Mouse (Mus musculus): ENCODE measurements around the gene Nup35. TPM values are rescaled to one million over a fixed set of nuclear protein-coding genes. Genes with fewer than 3 reads are reported as not detected.

Nup35 gene
- polyA plus RNA-seq, 1 experiment from 2014 or later: 22.6 TPM

GRCm38 (mm10) chr2:80669868-80670666 is 53.0 kb downstream of the Nup35 start:
- 73% methylated on average over 11 of the region's 11 CpGs for WGBS
- no peak for ATAC-seq (replicated peaks; ENCODE audit: extremely low read depth, insufficient read depth, low FRiP score)
- Histone ChIP-seq H3K27me3 (ENCODE audit: control insufficient read depth, insufficient read depth, low read length) (no peaks in the 10 kb centered on the region), H3K9me3 (replicated peaks; ENCODE audit: control insufficient read depth, low read length) (no peaks in the 10 kb centered on the region), H3K4me1 (ENCODE audit: control insufficient read depth, insufficient read depth, low read length) (no peaks in the 10 kb centered on the region), H3K36me3 (ENCODE audit: control insufficient read depth, insufficient read depth) (peaks cover 4% of the 10 kb centered on the region), H3K4me2 (ENCODE audit: low read depth, low read length) (no peak overlapping the region), H3K9ac (ENCODE audit: low read length) (no peak overlapping the region), H3K4me3 (ENCODE audit: low read length) (no peak overlapping the region), H3K27ac (ENCODE audit: low read length) (no peak overlapping the region)

DNA sequence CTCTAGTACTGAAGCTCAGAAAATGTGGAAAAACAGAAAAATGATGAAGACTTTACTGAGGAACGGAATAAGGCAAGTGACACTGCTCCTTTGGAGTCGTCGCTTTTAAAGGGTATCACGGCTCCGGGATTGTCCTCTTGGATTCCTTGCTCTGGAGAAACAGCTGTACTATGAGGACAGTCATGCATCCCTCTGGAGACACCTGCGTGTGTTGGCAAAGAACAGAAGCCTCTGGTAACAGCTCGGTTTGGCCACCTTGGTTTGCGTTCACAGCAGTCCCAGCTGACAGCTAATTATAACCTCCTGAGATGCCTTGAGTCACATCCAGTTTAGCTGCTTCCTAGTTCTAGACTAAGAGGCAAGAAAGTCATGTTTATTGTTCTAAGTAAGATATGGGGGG is 61.8 kb downstream of the Nup35 start:
- Histone ChIP-seq H3K36me3 (ENCODE audit: control insufficient read depth, insufficient read depth) (no peaks in the 10 kb centered on the region), H3K4me2 (ENCODE audit: low read depth, low read length) (no peak overlapping the region), H3K27ac (ENCODE audit: low read length) (no peak overlapping the region), H3K4me1 (ENCODE audit: control insufficient read depth, insufficient read depth, low read length) (no peaks in the 10 kb centered on the region), H3K9ac (ENCODE audit: low read length) (no peak overlapping the region), H3K27me3 (ENCODE audit: control insufficient read depth, insufficient read depth, low read length) (no peaks in the 10 kb centered on the region), H3K9me3 (replicated peaks; ENCODE audit: control insufficient read depth, low read length) (no peaks in the 10 kb centered on the region), H3K4me3 (ENCODE audit: low read length) (no peak overlapping the region)
- no peak for ATAC-seq (replicated peaks; ENCODE audit: extremely low read depth, insufficient read depth, low FRiP score)
- 66% methylated on average over 8 of the region's 8 CpGs for WGBS

GRCm38 (mm10) chr2:80683727-80684239 is 66.7 kb downstream of the Nup35 start:
- no peaks in the 10 kb centered on the region for H3K9me3 ChIP-seq (replicated peaks; ENCODE audit: control insufficient read depth, low read length)
- H3K9ac ChIP-seq (ENCODE audit: low read length): no peak overlapping the region
- H3K36me3 ChIP-seq (ENCODE audit: control insufficient read depth, insufficient read depth): no peaks in the 10 kb centered on the region
- no peaks in the 10 kb centered on the region for H3K27me3 ChIP-seq (ENCODE audit: control insufficient read depth, insufficient read depth, low read length)
- no peak overlapping the region for H3K27ac ChIP-seq (ENCODE audit: low read length)
- 74% methylated on average over 6 of the region's 6 CpGs for WGBS
- H3K4me3 ChIP-seq (ENCODE audit: low read length): no peak overlapping the region
- H3K4me1 ChIP-seq (ENCODE audit: control insufficient read depth, insufficient read depth, low read length): no peaks in the 10 kb centered on the region
- no peak overlapping the region for H3K4me2 ChIP-seq (ENCODE audit: low read depth, low read length)
- no peak for ATAC-seq (replicated peaks; ENCODE audit: extremely low read depth, insufficient read depth, low FRiP score)

DNA sequence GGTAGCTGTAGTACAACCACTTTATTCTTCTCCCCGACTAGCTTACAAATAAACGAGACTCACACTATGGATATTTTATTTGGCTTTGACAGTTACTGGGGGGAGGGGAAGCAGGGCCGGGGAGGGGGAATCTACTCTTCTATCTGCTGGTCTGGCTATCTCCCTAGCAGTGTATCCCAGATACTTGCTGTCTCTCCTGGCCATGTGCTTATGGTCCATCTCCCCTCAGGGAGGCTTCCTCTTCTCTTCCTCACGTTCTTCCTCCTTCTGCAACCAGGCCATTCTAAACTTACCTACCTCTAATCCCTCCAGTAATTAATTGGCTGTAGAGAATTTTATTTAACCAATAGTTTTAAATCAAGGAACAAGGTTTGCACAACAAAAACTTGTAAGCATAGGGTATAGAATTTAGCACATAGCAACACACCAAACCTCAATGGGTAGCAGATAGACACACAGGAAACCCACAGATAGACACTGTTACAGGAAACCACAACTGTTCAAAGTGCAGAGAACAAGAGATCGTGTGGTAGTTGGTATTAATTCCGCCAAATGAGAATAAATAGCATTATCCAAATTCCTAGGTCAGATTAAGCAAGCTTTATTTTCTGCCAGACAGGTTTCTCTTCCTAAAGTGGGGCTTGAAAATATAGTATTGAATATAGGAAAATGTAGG is 67.5 kb downstream of the Nup35 start:
- H3K4me3 ChIP-seq (ENCODE audit: low read length): no peak overlapping the region
- no peaks in the 10 kb centered on the region for H3K4me1 ChIP-seq (ENCODE audit: control insufficient read depth, insufficient read depth, low read length)
- H3K4me2 ChIP-seq (ENCODE audit: low read depth, low read length): no peak overlapping the region
- H3K36me3 ChIP-seq (ENCODE audit: control insufficient read depth, insufficient read depth): no peaks in the 10 kb centered on the region
- no peak overlapping the region for H3K27ac ChIP-seq (ENCODE audit: low read length)
- no peaks in the 10 kb centered on the region for H3K27me3 ChIP-seq (ENCODE audit: control insufficient read depth, insufficient read depth, low read length)
- whole genome bisulfite sequencing: 68% methylated on average over 6 of the region's 6 CpGs
- ATAC-seq (replicated peaks; ENCODE audit: extremely low read depth, insufficient read depth, low FRiP score): no peak
- no peak overlapping the region for H3K9ac ChIP-seq (ENCODE audit: low read length)
- no peaks in the 10 kb centered on the region for H3K9me3 ChIP-seq (replicated peaks; ENCODE audit: control insufficient read depth, low read length)

DNA sequence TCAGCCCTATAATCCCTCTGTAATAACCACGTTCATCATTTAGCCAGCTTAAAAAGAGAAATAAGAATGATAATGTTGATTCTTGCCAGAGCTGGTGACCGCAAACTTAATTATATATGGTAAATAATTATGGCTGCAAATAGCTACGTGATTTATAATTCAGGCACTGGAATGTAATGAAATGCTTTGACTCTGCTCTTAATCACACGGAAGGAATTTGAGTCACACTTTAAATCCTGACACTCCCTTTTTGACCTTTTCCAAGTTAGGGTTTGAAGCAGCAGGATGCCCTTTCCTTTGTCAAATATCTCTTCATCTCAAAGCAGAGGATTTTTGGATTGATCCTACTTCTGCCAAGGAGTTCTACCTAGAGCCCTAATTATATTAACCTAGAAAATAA is 71.2 kb downstream of the Nup35 start:
- no peak overlapping the region for H3K27ac ChIP-seq (ENCODE audit: low read length)
- ATAC-seq (replicated peaks; ENCODE audit: extremely low read depth, insufficient read depth, low FRiP score): no peak
- H3K4me1 ChIP-seq (ENCODE audit: control insufficient read depth, insufficient read depth, low read length): no peaks in the 10 kb centered on the region
- H3K4me2 ChIP-seq (ENCODE audit: low read depth, low read length): no peak overlapping the region
- H3K9ac ChIP-seq (ENCODE audit: low read length): no peak overlapping the region
- no peaks in the 10 kb centered on the region for H3K36me3 ChIP-seq (ENCODE audit: control insufficient read depth, insufficient read depth)
- no peaks in the 10 kb centered on the region for H3K27me3 ChIP-seq (ENCODE audit: control insufficient read depth, insufficient read depth, low read length)
- 63% methylated on average over 4 of the region's 4 CpGs for WGBS
- no peaks in the 10 kb centered on the region for H3K9me3 ChIP-seq (replicated peaks; ENCODE audit: control insufficient read depth, low read length)
- H3K4me3 ChIP-seq (ENCODE audit: low read length): no peak overlapping the region

DNA sequence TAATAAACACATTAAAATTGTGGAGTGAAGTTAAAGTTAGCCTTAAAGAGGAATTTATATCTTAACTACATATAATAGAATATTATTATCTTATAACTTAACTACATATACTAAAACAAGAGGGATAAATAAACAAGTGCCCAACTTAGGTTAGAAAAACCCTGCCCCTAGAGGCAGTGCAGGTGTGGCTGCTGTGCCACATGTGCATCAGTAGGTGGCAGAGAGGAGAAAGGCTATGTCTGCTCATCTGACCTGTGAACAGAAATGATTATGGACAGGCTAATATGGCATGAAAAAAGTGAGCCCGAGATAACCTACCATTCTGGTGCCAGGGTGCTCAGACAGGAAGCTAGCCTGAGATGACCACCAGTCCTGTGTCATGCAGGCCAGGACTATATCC is 90.4 kb downstream of the Nup35 start:
- no peaks in the 10 kb centered on the region for H3K9me3 ChIP-seq (replicated peaks; ENCODE audit: control insufficient read depth, low read length)
- H3K4me3 ChIP-seq (ENCODE audit: low read length): no peak overlapping the region
- no peak overlapping the region for H3K27ac ChIP-seq (ENCODE audit: low read length)
- 79% methylated on average over 1 of the region's 1 CpGs for WGBS
- H3K9ac ChIP-seq (ENCODE audit: low read length): no peak overlapping the region
- no peaks in the 10 kb centered on the region for H3K27me3 ChIP-seq (ENCODE audit: control insufficient read depth, insufficient read depth, low read length)
- no peaks in the 10 kb centered on the region for H3K4me1 ChIP-seq (ENCODE audit: control insufficient read depth, insufficient read depth, low read length)
- no peak overlapping the region for H3K4me2 ChIP-seq (ENCODE audit: low read depth, low read length)
- no peaks in the 10 kb centered on the region for H3K36me3 ChIP-seq (ENCODE audit: control insufficient read depth, insufficient read depth)
- no peak; the same call in 1 of the 2 replicates for ATAC-seq (replicated peaks; ENCODE audit: extremely low read depth, insufficient read depth, low FRiP score)

MicroRNAs encoded within 50 kb of the gene (microRNA counts, 519-probe panel; counts per million panel counts)
- microRNA mmu-miR-684: 2,373 counts per million, percentile 52 among the panel's probes with 10 or more counts

Small RNA genes within 50 kb of the gene (microRNA-seq; reads per million reads assigned to microRNA genes)
- not detected for gene Mir684-1

Other genes with a start within 250 kb of the Nup35 start
- 6.5 and 7.9 TPM in 2 replicates for gene Frzb, start 169.6 kb upstream of the Nup35 start, polyA plus RNA-seq (2015; fragmentation: Nextera tagmentation; extraction: Ambion mirVana)
- gene Nckap1, start 35.9 kb upstream of the Nup35 start, polyA plus RNA-seq (2015; fragmentation: Nextera tagmentation; extraction: Ambion mirVana): 40.2 and 52.6 TPM in 2 replicates
- gene Dusp19, start 191 bp upstream of the Nup35 start, polyA plus RNA-seq (2015; fragmentation: Nextera tagmentation; extraction: Ambion mirVana): 9.3 and 10.3 TPM in 2 replicates

Data from heart, embryonic 16.5 days (tissue).